Mouse (Mus musculus) thymus, adult 2 months (tissue): ENCODE results near the gene Zfp865.

Source experiments
- CTCF ChIP-seq: fragments of 200-500 bp; IDR thresholded peaks from 2 replicates; pipeline ENCODE4 v1.5.1; 2012; ENCODE audit warnings: mild to moderate bottlenecking, control low read depth, low read length, moderate library complexity, borderline replicate concordance; ENCODE audit not compliant: control insufficient read depth, poor library complexity, insufficient read depth; ENCODE audit errors: extremely low read depth
- POLR2A ChIP-seq: fragments of 200-500 bp; IDR thresholded peaks from 2 replicates; pipeline ENCODE4 v1.6.1; 2012; ENCODE audit warnings: mild to moderate bottlenecking, low read length, control low read depth, moderate library complexity; ENCODE audit not compliant: control insufficient read depth, poor library complexity, insufficient read depth; ENCODE audit errors: extremely low read depth

DNA sequence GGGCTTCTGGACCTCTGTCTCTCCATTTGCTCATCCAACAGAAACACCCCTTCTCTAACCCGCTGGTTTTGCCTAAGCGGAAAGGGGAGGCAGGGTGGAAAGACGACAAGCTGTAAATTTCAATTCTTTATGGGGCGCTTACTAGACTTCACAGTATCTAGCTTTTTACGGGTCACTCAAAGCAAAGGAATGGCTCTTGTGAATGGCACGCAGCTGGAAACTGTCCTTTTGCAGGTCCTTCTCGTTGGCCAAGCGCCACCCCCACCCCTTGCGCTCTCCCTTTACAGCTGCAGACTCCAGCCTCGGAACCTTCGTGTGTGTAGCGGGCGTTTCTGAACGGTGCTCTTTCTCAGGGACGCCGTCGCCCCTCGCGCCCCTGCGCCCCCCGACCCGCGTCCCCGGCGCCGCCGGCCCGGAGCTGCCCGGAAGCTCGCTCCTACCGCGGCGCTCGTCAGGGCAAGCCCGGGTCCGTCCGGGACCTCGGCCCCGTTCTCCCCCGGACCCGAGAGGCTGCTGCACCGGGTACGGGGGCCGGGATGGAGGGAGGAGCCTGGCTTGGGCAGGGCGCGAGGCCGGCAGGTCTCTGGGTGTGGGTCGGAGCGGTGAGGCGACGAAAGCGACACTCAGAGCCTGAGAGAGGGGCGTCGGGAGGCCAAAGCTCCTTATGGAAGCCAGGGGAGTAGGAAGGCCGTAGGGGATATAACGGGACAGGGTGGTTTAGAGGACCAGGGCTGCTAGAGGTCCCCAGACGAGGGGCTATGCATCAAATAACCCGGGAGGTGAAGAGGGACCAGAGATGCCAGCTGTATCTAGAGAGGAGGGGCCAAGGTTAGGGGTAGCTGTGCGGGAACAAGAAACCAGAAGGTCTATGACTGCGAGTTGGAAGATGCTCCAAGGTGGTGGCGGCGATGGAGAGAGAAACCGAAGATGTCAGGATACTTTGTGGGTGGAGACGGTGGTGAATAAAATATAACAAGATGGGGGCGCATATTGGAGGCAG is 31.3 kb downstream of the Zfp865 start, which contains the start of gene Zfp580:
- TF ChIP-seq POLR2A = no peak
- no peak for TF ChIP-seq CTCF
